Comparison of ENCODE assay signal across 8 mouse cellular contexts in genomic region chrX:99448852-99449554, GRCm38 (mm10). TPM values are rescaled to one million over a fixed set of nuclear protein-coding genes. Genes with fewer than 3 reads are reported as not detected.
DNase-seq lines count a peak whose midpoint lies in the region; ATAC-seq lines count a peak whose summit lies in the region.

No protein-coding gene starts in this region.

- peak; percentile 41 for DNase-seq in kidney, postnatal 10 days
- DNase-seq in kidney, adult 8-10 months, result no peak
- DNase-seq in retina, postnatal 1 day, result peak; percentile 59
- no peak for DNase-seq in cerebellum, postnatal 4 days (ENCODE audit: low spot score in 2 of 2)
- no peak for DNase-seq in gastrocnemius, postnatal 14 days
- no peak for DNase-seq in cerebellum, adult 9-11 months

- ATAC-seq in embryonic facial prominence, embryonic 15.5 days (ENCODE audit: insufficient number of reproducible peaks, low FRiP score, low TSS enrichment, low read depth), result peak; percentile 84
- peak; percentile 90 for ATAC-seq in limb, embryonic 13.5 days (ENCODE audit: low FRiP score, low read depth)

- no peaks in the 10 kb centered on the region for H3K9me3 ChIP-seq in embryonic facial prominence, embryonic 15.5 days (replicated peaks)
- H3K9me3 ChIP-seq in limb, embryonic 13.5 days, result no peaks in the 10 kb centered on the region

- WGBS in embryonic facial prominence, embryonic 15.5 days, result 9% methylated on average over 16 of the region's 16 CpGs
- WGBS in limb, embryonic 13.5 days, result 20% methylated on average over 15 of the region's 16 CpGs

- H3K27ac ChIP-seq in embryonic facial prominence, embryonic 15.5 days (replicated peaks), result peak overlapping the region; percentile 82
- H3K27ac ChIP-seq in limb, embryonic 13.5 days, result peak overlapping the region; percentile 84

- H3K4me1 ChIP-seq in embryonic facial prominence, embryonic 15.5 days, result peaks cover 8% of the 10 kb centered on the region
- H3K4me1 ChIP-seq in limb, embryonic 13.5 days, result peaks cover 30% of the 10 kb centered on the region

- peak overlapping the region; percentile 25; the same call in 1 of the 2 replicates for H3K4me2 ChIP-seq in embryonic facial prominence, embryonic 15.5 days (replicated peaks)
- H3K4me2 ChIP-seq in limb, embryonic 13.5 days (replicated peaks), result peak overlapping the region; percentile 51

- 0 out of 2 replicates have a peak overlapping the region, but pooled peaks have one; percentile 2 for H3K4me3 ChIP-seq in embryonic facial prominence, embryonic 15.5 days (replicated peaks)
- H3K4me3 ChIP-seq in limb, embryonic 13.5 days, result peak overlapping the region; percentile 17

- H3K27me3 ChIP-seq in embryonic facial prominence, embryonic 15.5 days, result peaks cover 12% of the 10 kb centered on the region; the same call in 1 of the 2 replicates
- peaks cover 40% of the 10 kb centered on the region for H3K27me3 ChIP-seq in limb, embryonic 13.5 days

- no peak overlapping the region for H3K9ac ChIP-seq in embryonic facial prominence, embryonic 15.5 days
- no peak overlapping the region for H3K9ac ChIP-seq in limb, embryonic 13.5 days

- H3K36me3 ChIP-seq in embryonic facial prominence, embryonic 15.5 days, result no peaks in the 10 kb centered on the region
- H3K36me3 ChIP-seq in limb, embryonic 13.5 days, result no peaks in the 10 kb centered on the region

- intact Hi-C loops in gastrocnemius, postnatal 14 days (cut with DNase I; ENCODE audit: low total_unique reads), result no loop called here

RNA-seq across cellular contexts. Expression of gene Pja1, which starts 22.1 kb away (rescaled TPM):
- polyA plus RNA-seq in embryonic facial prominence, embryonic 15.5 days (2015; fragmentation: Nextera tagmentation; extraction: Ambion mirVana), result 158 and 176 TPM in 2 replicates
- polyA plus RNA-seq in limb, embryonic 13.5 days (2015; fragmentation: Nextera tagmentation; extraction: Ambion mirVana), result 178 and 180 TPM in 2 replicates
- 10 to 100 TPM; 17.1 to 23.0 TPM for total RNA-seq in gastrocnemius, postnatal 14 days (2021)

Comparison
In these comparisons a context has a peak if more than half of its experiments do, and no peak if none do; other contexts are left out.
1. DNase-seq: peak in kidney, postnatal 10 days (single experiment) and retina, postnatal 1 day (single experiment); none in kidney, adult 8-10 months (0 of 2), cerebellum, postnatal 4 days (0 of 2), gastrocnemius, postnatal 14 days (single experiment) and cerebellum, adult 9-11 months (single experiment).